ENCODE assay signal across 19 mouse cellular contexts in genomic region chr3:90404609-90405008, GRCm38 (mm10). TPM values are rescaled to one million over a fixed set of nuclear protein-coding genes. Genes with fewer than 3 reads are reported as not detected.
DNase-seq lines count a peak whose midpoint lies in the region; ATAC-seq and TF ChIP-seq lines count a peak whose summit lies in the region.
"Had no signal": no experiment of that assay in that cellular context is flagged by ENCODE, and none has a peak within 500 bp of the region (broad histone marks: within the 10 kb centered on the region; RNA-seq: fewer than 3 reads in every experiment).

No protein-coding gene starts in this region.

- no peaks in the 10 kb centered on the region for H3K9me3 ChIP-seq in kidney, embryonic 16.5 days (ENCODE audit: low read length)
- no peaks in the 10 kb centered on the region for H3K9me3 ChIP-seq in ES-E14 (ENCODE audit: control insufficient read depth, insufficient read depth, low read depth, low read length)
- H3K9me3 ChIP-seq: embryonic facial prominence, embryonic 10.5 days; embryonic facial prominence, embryonic 12.5 days; forebrain, embryonic 13.5 days had no signal

- H3K4me2 ChIP-seq in kidney, embryonic 16.5 days (replicated peaks; ENCODE audit: low read depth, low read length): no peak overlapping the region
- H3K4me2 ChIP-seq: embryonic facial prominence, embryonic 12.5 days; forebrain, embryonic 13.5 days had no signal

- H3K9ac ChIP-seq in kidney, embryonic 16.5 days (replicated peaks; ENCODE audit: low read length): no peak overlapping the region
- H3K9ac ChIP-seq in ES-E14 (ENCODE audit: insufficient read depth, low read depth, low read length, poor library complexity, severe bottlenecking): no peak overlapping the region
- H3K9ac ChIP-seq: embryonic facial prominence, embryonic 12.5 days; forebrain, embryonic 13.5 days had no signal

- no peak overlapping the region for H3K4me3 ChIP-seq in kidney, embryonic 16.5 days (ENCODE audit: low read length)
- no peak overlapping the region for H3K4me3 ChIP-seq in ES-E14 (ENCODE audit: insufficient read depth in 1 of 2, low read depth in 1 of 2, low read length in 2 of 2, poor library complexity in 1 of 2, severe bottlenecking in 1 of 2)
- H3K4me3 ChIP-seq: embryonic facial prominence, embryonic 10.5 days; embryonic facial prominence, embryonic 12.5 days; forebrain, embryonic 13.5 days had no signal

- in situ Hi-C loops in ES-E14 (cut with MboI; ENCODE audit: low sequenced_read_pairs in 2 of 2, unreplicated experiment in 2 of 2): no loop called here

- no peaks in the 10 kb centered on the region for H3K4me1 ChIP-seq in kidney, embryonic 16.5 days (ENCODE audit: insufficient read depth, low read length)
- no peaks in the 10 kb centered on the region for H3K4me1 ChIP-seq in ES-E14 (ENCODE audit: control insufficient read depth in 2 of 2, insufficient read depth in 2 of 2, low read length in 2 of 2, poor library complexity in 1 of 2)
- H3K4me1 ChIP-seq: embryonic facial prominence, embryonic 10.5 days; embryonic facial prominence, embryonic 12.5 days; forebrain, embryonic 13.5 days had no signal

- no peak overlapping the region for H3K27ac ChIP-seq in kidney, embryonic 16.5 days (ENCODE audit: low read length)
- no peak overlapping the region for H3K27ac ChIP-seq in ES-E14 (ENCODE audit: insufficient read depth, low read depth, low read length, poor library complexity, severe bottlenecking)
- H3K27ac ChIP-seq: embryonic facial prominence, embryonic 10.5 days; embryonic facial prominence, embryonic 12.5 days; forebrain, embryonic 13.5 days had no signal

- ATAC-seq in kidney, embryonic 16.5 days (ENCODE audit: low FRiP score, low TSS enrichment): 0 out of 2 replicates have a peak, but pooled peaks have one; percentile 46
- ATAC-seq: activated CD4-positive, CD25-positive, alpha-beta regulatory T cell, adult 4 months; CD4-positive, CD25-positive, alpha-beta regulatory T cell, adult 4 months; forebrain, embryonic 13.5 days; forebrain, embryonic 16.5 days had no signal

- WGBS in kidney, embryonic 16.5 days: 69% methylated on average over 4 of the region's 4 CpGs

- DNase-seq in kidney, postnatal 25 days: no peak
- DNase-seq in ES-E14 (ENCODE audit: low read depth, low spot score): no peak
- DNase-seq in yolk sac, embryonic 10.5 days (ENCODE audit: low spot score): peak; percentile 57
- no peak for DNase-seq in T-cell, adult 2 months (ENCODE audit: low spot score)
- DNase-seq in frontal cortex, postnatal 25 days (ENCODE audit: low spot score in 2 of 2): no peak
- DNase-seq: B cell, adult 2 months; cerebellum, adult 11-12 months; cerebellum, adult 2 months; cerebellum, adult 9-10 months; cerebellum, postnatal 10 days; cerebellum, postnatal 25 days had no signal

- peaks cover 83% of the 10 kb centered on the region for H3K36me3 ChIP-seq in kidney, embryonic 16.5 days (ENCODE audit: insufficient read depth, low read length)
- peaks cover 73% of the 10 kb centered on the region for H3K36me3 ChIP-seq in ES-E14 (ENCODE audit: control insufficient read depth, insufficient read depth, low read length, poor library complexity, severe bottlenecking)

- no peaks in the 10 kb centered on the region for H3K27me3 ChIP-seq in kidney, embryonic 16.5 days (ENCODE audit: insufficient read depth, low read length)
- H3K27me3 ChIP-seq: CH12.LX; embryonic facial prominence, embryonic 12.5 days; forebrain, embryonic 13.5 days had no signal

TF ChIP-seq in ES-E14, 5 proteins besides CTCF, POLR2A, EP300 and RAD21:
- TF ChIP-seq ZC3H11A (IDR thresholded peaks at IDR 0.05; ENCODE audit: borderline replicate concordance, low read depth, low read length) (no peak), ZNF384 (IDR thresholded peaks at IDR 0.05; ENCODE audit: low read depth, low read length) (no peak), CHD2 (IDR thresholded peaks at IDR 0.05; ENCODE audit: low read depth, low read length) (no peak), HCFC1 (IDR thresholded peaks at IDR 0.05; ENCODE audit: borderline replicate concordance, insufficient read depth, low read length) (no peak), MAFK (IDR thresholded peaks at IDR 0.05; ENCODE audit: insufficient read depth, low read depth, low read length) (peak; percentile 40; the same call in 1 of the 2 replicates)

RNA-seq across cellular contexts. Expression of gene Slc27a3, which starts 14.9 kb away (rescaled TPM):
- 15.7 and 18.3 TPM in 2 replicates for polyA plus RNA-seq in kidney, embryonic 16.5 days (2015; fragmentation: Nextera tagmentation; extraction: Ambion mirVana)
- 22.9 and 43.7 TPM in 2 replicates for total RNA-seq in ES-E14 (2012; rRNA removed)

RNA-seq across cellular contexts. Expression of gene Ints3, which starts 28.8 kb away (rescaled TPM):
- polyA plus RNA-seq in kidney, embryonic 16.5 days (2015; fragmentation: Nextera tagmentation; extraction: Ambion mirVana): 32.7 and 33.3 TPM in 2 replicates
- total RNA-seq in ES-E14 (2012; rRNA removed): 62.7 and 72.4 TPM in 2 replicates
